Mouse (Mus musculus) CH12.LX (cell line): ENCODE data around the gene Hoxa13.

ENCODE experiments used
- BHLHE40 ChIP-seq: IDR thresholded peaks from 2 replicates; pipeline ENCODE4 v1.6.1; 2011; ENCODE audit warnings: mild to moderate bottlenecking, low read depth, low read length, improper control_type of control experiment
- CTCF ChIP-seq, 2 experiments: IDR thresholded peaks in 1 of 2; conservative IDR thresholded peaks in 1 of 2; 2 replicates each; pipeline ENCODE4 v1.5.1; 2011 to 2012; ENCODE audit warnings: low read depth in 2 of 2, low read length in 2 of 2, improper control_type of control experiment in 1 of 2, inconsistent platforms in 1 of 2, mild to moderate bottlenecking in 1 of 2, moderate library complexity in 1 of 2
- E2F4 ChIP-seq: IDR thresholded peaks from 2 replicates; pipeline ENCODE4 v1.6.1; 2011; ENCODE audit warnings: low read depth, low read length, improper control_type of control experiment; ENCODE audit not compliant: insufficient replicate concordance
- HCFC1 ChIP-seq: IDR thresholded peaks from 2 replicates; pipeline ENCODE4 v1.6.1; 2012; ENCODE audit warnings: low read depth, mild to moderate bottlenecking, inconsistent platforms, low read length, improper control_type of control experiment
- MAX ChIP-seq: IDR thresholded peaks from 2 replicates; pipeline ENCODE4 v1.6.1; 2011; ENCODE audit warnings: low read length, improper control_type of control experiment
- POLR2A ChIP-seq: IDR thresholded peaks from 2 replicates; pipeline ENCODE4 v1.6.1; 2011; ENCODE audit warnings: low read depth, mild to moderate bottlenecking, improper control_type of control experiment, low read length
- RAD21 ChIP-seq: IDR thresholded peaks from 2 replicates; pipeline ENCODE4 v1.6.1; 2011; ENCODE audit warnings: low read depth, mild to moderate bottlenecking, low read length, improper control_type of control experiment, moderate library complexity
- RCOR1 ChIP-seq: conservative IDR thresholded peaks from 2 replicates; pipeline ENCODE4 v1.6.1; 2012; ENCODE audit warnings: low read depth, mild to moderate bottlenecking, inconsistent platforms, low read length, improper control_type of control experiment
- TCF12 ChIP-seq: IDR thresholded peaks from 2 replicates; pipeline ENCODE4 v1.6.1; 2014; ENCODE audit warnings: low read depth, mild to moderate bottlenecking, inconsistent platforms, low read length, improper control_type of control experiment
- USF1 ChIP-seq: IDR thresholded peaks from 2 replicates; pipeline ENCODE4 v1.6.1; 2014; ENCODE audit warnings: low read depth, mild to moderate bottlenecking, inconsistent platforms, low read length, improper control_type of control experiment

DNA sequence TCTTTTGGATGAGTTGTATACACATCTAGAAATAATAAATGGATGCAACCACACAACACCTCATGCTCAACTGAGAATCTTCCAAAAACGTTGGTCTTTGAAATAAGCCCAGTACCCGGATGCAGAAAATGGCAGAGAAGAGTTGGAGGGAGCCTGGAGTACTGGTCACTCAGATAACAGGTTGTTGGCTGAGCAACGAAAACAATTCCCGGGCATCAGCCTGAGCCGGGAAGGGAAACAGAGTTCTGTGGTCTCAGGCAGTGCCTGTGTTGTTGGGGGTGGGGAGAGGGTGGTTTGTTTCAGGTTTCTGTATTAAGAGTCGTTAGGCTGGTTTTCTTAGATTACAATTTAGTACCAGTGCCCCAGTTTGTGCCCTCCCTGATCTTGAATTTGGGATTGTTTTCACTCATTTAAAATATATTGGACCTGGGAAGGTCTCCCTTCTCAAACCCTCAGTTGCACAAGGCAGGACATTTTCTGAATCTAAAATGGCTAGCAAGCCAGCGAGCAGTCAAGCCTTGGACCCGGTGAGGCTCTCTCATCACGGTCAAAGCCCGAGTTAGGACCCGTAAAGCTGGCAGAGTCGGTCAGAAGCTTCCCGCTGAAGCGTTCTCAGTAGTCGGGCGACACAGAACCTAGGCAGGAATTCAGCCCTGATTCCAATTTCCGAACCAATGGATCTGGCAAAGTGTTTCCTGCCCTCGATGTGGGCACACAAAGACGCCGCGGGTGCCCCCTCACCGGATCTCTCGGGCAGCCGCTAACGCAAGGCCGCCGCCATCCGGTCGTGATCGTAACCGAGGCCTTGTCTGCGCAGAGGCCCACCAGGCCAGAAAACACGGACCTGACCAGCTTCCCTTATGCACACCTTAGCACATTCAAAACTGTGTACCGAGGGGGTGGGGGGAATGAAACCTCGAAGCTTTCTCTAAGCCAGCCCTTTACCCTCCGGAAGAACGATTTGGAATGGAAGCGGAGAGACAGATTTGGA, 31.9 kb downstream of the Hoxa13 start:
- TF ChIP-seq POLR2A, result no peak
- no peak for TF ChIP-seq E2F4
- no peak for TF ChIP-seq CTCF (conservative IDR thresholded peaks at IDR 0.05 in 1 of 2, IDR thresholded peaks at IDR 0.05 in 1 of 2; ENCODE audit: low read depth in 2 of 2, low read length in 2 of 2)
- TF ChIP-seq BHLHE40, result no peak
- no peak for TF ChIP-seq RCOR1
- no peak for TF ChIP-seq TCF12
- no peak for TF ChIP-seq HCFC1
- no peak for TF ChIP-seq USF1
- no peak for TF ChIP-seq MAX
- no peak for TF ChIP-seq RAD21
